In genomic region chr2:24679012-24679651, GRCm38 (mm10) we compare ENCODE assay signal across 8 mouse cellular contexts.
A peak's percentile ranks its signal among the peaks of the same experiment; 100 is the strongest.
DNase-seq lines count a peak whose midpoint lies in the region; ATAC-seq and TF ChIP-seq lines count a peak whose summit lies in the region.

No protein-coding gene starts in this region.

- peak; percentile 62 for TF ChIP-seq CTCF in liver, postnatal 0 days (IDR thresholded peaks at IDR 0.05; ENCODE audit: low read depth)

- peak; percentile 44 for DNase-seq in gastrocnemius, postnatal 10 days
- no peak for DNase-seq in gastrocnemius, postnatal 25 days
- DNase-seq in cerebellum, postnatal 25 days, result peak; percentile 60 to 76
- peak; percentile 85 for DNase-seq in heart, embryonic 10.5 days (ENCODE audit: low spot score)
- peak; percentile 56 for DNase-seq in liver, postnatal 0 days
- peak; percentile 31 for DNase-seq in testis, postnatal 14 days (ENCODE audit: low spot score)

- peak; percentile 69 for ATAC-seq in kidney, embryonic 15.5 days (replicated peaks; ENCODE audit: low FRiP score)
- ATAC-seq in liver, postnatal 0 days, result 0 out of 2 replicates have a peak, but pooled peaks have one; percentile 12
- peak; percentile 51 for ATAC-seq in neural tube, embryonic 13.5 days (ENCODE audit: low read depth)

- peaks cover 43% of the 10 kb centered on the region for H3K27me3 ChIP-seq in heart, embryonic 10.5 days (ENCODE audit: insufficient read depth, poor library complexity, severe bottlenecking)
- peaks cover 25% of the 10 kb centered on the region; the same call in 1 of the 2 replicates for H3K27me3 ChIP-seq in kidney, embryonic 15.5 days
- H3K27me3 ChIP-seq in liver, postnatal 0 days (ENCODE audit: insufficient read depth, low read length), result peaks cover 9% of the 10 kb centered on the region; the same call in 1 of the 2 replicates
- peaks cover 9% of the 10 kb centered on the region; the same call in 1 of the 2 replicates for H3K27me3 ChIP-seq in neural tube, embryonic 13.5 days

- 32% methylated on average over 50 of the region's 50 CpGs for WGBS in heart, embryonic 10.5 days
- 26% methylated on average over 50 of the region's 50 CpGs for WGBS in kidney, embryonic 15.5 days
- WGBS in liver, postnatal 0 days (ENCODE audit: insufficient replicate concordance), result 27% methylated on average over 50 of the region's 50 CpGs
- 30% methylated on average over 50 of the region's 50 CpGs for WGBS in neural tube, embryonic 13.5 days

- H3K4me2 ChIP-seq in kidney, embryonic 15.5 days, result peak overlapping the region; percentile 65
- H3K4me2 ChIP-seq in liver, postnatal 0 days (ENCODE audit: low read depth, low read length), result peak overlapping the region; percentile 26; the same call in 1 of the 2 replicates
- H3K4me2 ChIP-seq in neural tube, embryonic 13.5 days, result peak overlapping the region; percentile 43

- H3K4me1 ChIP-seq in heart, embryonic 10.5 days, result peaks cover 8% of the 10 kb centered on the region
- H3K4me1 ChIP-seq in kidney, embryonic 15.5 days, result peaks cover 7% of the 10 kb centered on the region
- no peaks in the 10 kb centered on the region for H3K4me1 ChIP-seq in liver, postnatal 0 days (ENCODE audit: insufficient read depth)
- peaks cover 13% of the 10 kb centered on the region; the same call in 1 of the 2 replicates for H3K4me1 ChIP-seq in neural tube, embryonic 13.5 days (replicated peaks)

- no peaks in the 10 kb centered on the region for H3K9me3 ChIP-seq in heart, embryonic 10.5 days
- H3K9me3 ChIP-seq in kidney, embryonic 15.5 days (replicated peaks), result no peaks in the 10 kb centered on the region
- H3K9me3 ChIP-seq in liver, postnatal 0 days (ENCODE audit: low read length), result no peaks in the 10 kb centered on the region
- no peaks in the 10 kb centered on the region for H3K9me3 ChIP-seq in neural tube, embryonic 13.5 days

- no peak for TF ChIP-seq EP300 in liver, postnatal 0 days (IDR thresholded peaks at IDR 0.05; ENCODE audit: low read depth)

- H3K9ac ChIP-seq in kidney, embryonic 15.5 days, result no peak overlapping the region
- H3K9ac ChIP-seq in liver, postnatal 0 days (replicated peaks), result no peak overlapping the region
- no peak overlapping the region for H3K9ac ChIP-seq in neural tube, embryonic 13.5 days

- H3K36me3 ChIP-seq in heart, embryonic 10.5 days, result no peaks in the 10 kb centered on the region
- H3K36me3 ChIP-seq in kidney, embryonic 15.5 days, result no peaks in the 10 kb centered on the region
- no peaks in the 10 kb centered on the region for H3K36me3 ChIP-seq in liver, postnatal 0 days (replicated peaks; ENCODE audit: insufficient read depth, low read length)
- peaks cover 74% of the 10 kb centered on the region for H3K36me3 ChIP-seq in neural tube, embryonic 13.5 days

- H3K4me3 ChIP-seq in heart, embryonic 10.5 days, result peak overlapping the region; percentile 55
- peak overlapping the region; percentile 30 for H3K4me3 ChIP-seq in kidney, embryonic 15.5 days (replicated peaks)
- H3K4me3 ChIP-seq in liver, postnatal 0 days (ENCODE audit: low read depth, low read length), result no peak overlapping the region
- H3K4me3 ChIP-seq in neural tube, embryonic 13.5 days, result no peak overlapping the region

- H3K27ac ChIP-seq in heart, embryonic 10.5 days, result no peak overlapping the region
- no peak overlapping the region for H3K27ac ChIP-seq in kidney, embryonic 15.5 days
- no peak overlapping the region for H3K27ac ChIP-seq in liver, postnatal 0 days (ENCODE audit: low read depth)
- H3K27ac ChIP-seq in neural tube, embryonic 13.5 days (replicated peaks), result no peak overlapping the region

Comparison
In these comparisons a context has a peak if more than half of its experiments do, and no peak if none do; other contexts are left out.
1. H3K4me3 ChIP-seq: peak in heart, embryonic 10.5 days (single experiment) and kidney, embryonic 15.5 days (single experiment); none in liver, postnatal 0 days (single experiment) and neural tube, embryonic 13.5 days (single experiment).
2. ATAC-seq: peak in every context shown above with its lines; median percentile 69 in kidney, embryonic 15.5 days; 51 in neural tube, embryonic 13.5 days; 12 in liver, postnatal 0 days.
3. Peak in every context shown above with its lines, with median percentiles within 50 percentile points of each other: H3K4me2 ChIP-seq.